Mouse (Mus musculus) neural tube, embryonic 14.5 days (tissue): ENCODE data around the gene Me1. TPM values are rescaled to one million over a fixed set of nuclear protein-coding genes. Genes with fewer than 3 reads are reported as not detected.
A peak's percentile ranks its signal among the peaks of the same experiment; 100 is the strongest.

Source experiments
- ATAC-seq: fragments of 200-750 bp; cut with Nextera tagmentation; 2 replicates; pipeline ENCODE4 v1.8.0; 2017; ENCODE audit warnings: low read depth, mild to moderate bottlenecking, moderate TSS enrichment, moderate library complexity
- H3K27ac ChIP-seq: fragments of 300-500 bp; sonication (generic); 2 replicates; pipeline ENCODE4 v1.5.1; 2014; ENCODE audit warnings: low read depth, mild to moderate bottlenecking, control low read depth, low read length, moderate library complexity, mixed read lengths
- H3K27me3 ChIP-seq: fragments of 300-500 bp; sonication (generic); 2 replicates; pipeline ENCODE4 v1.6.1; 2014; ENCODE audit warnings: low read length; ENCODE audit not compliant: control insufficient read depth, insufficient read depth
- H3K36me3 ChIP-seq: fragments of 300-500 bp; sonication (generic); 2 replicates; pipeline ENCODE4 v1.6.1; 2014; ENCODE audit warnings: low read length, mixed read lengths; ENCODE audit not compliant: control insufficient read depth, insufficient read depth
- H3K4me1 ChIP-seq: fragments of 300-500 bp; sonication (generic); 2 replicates; pipeline ENCODE4 v1.6.1; 2014; ENCODE audit warnings: low read length; ENCODE audit not compliant: control insufficient read depth, insufficient read depth
- H3K4me2 ChIP-seq: fragments of 300-500 bp; sonication (generic); 2 replicates; pipeline ENCODE4 v1.6.1; 2014; ENCODE audit warnings: mild to moderate bottlenecking, low read depth, low read length, control low read depth
- H3K4me3 ChIP-seq: fragments of 300-500 bp; sonication (generic); 2 replicates; pipeline ENCODE4 v1.5.1; 2014; ENCODE audit warnings: low read depth, low read length, control low read depth, mixed read lengths
- H3K9ac ChIP-seq: fragments of 300-500 bp; sonication (generic); replicated peaks from 2 replicates; pipeline ENCODE4 v1.6.1; 2014; ENCODE audit warnings: low read depth, mild to moderate bottlenecking, control low read depth, low read length, mixed read lengths
- H3K9me3 ChIP-seq: fragments of 300-500 bp; sonication (generic); 2 replicates; pipeline ENCODE4 v1.6.1; 2016; ENCODE audit warnings: low read length; ENCODE audit not compliant: control insufficient read depth
- WGBS: fragments of 180-500 bp; shearing (Covaris S2); extraction: QIAGEN DNeasy Blood & Tissue Kit; methylation state at CpG from one replicate; pipeline ENCODE4 v1.1.7; 2014; 5-methylcytosine and 5-hydroxymethylcytosine counted together
- polyA plus RNA-seq: library from polyadenylated mRNA; unstranded; fragments of >200 nt; fragmentation: Nextera tagmentation; extraction: Ambion mirVana; gene quantifications from 2 replicates; pipeline ENCODE4 v1.2.1, GENCODE M21; 2014

Me1 gene
- polyA plus RNA-seq, 1 experiment from 2014 or later = 49.0 TPM

DNA sequence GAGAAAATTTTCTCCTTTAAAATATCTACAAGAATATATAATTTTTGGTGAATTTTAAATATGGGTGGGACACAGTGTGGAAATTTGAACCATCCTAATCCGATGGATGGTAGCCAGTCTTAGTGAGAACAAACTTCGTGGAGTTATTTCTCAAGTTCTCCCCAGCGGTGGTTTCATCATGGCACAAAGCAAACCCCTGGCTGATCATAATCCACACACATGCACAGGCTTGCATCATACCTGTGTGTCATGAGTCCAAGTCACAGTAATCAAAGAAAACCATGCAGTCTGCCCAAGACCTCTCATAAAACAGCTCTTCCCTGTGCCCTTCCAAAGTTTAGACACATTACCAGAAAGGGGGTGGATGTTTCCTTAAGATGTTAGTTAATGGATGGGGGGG lies 34.1 kb upstream of the Me1 start:
- no peak overlapping the region for H3K4me2 ChIP-seq
- H3K9ac ChIP-seq = no peak overlapping the region
- H3K4me3 ChIP-seq = no peak overlapping the region
- no peaks in the 10 kb centered on the region for H3K4me1 ChIP-seq
- 93% methylated on average over 3 of the region's 3 CpGs for WGBS
- H3K27ac ChIP-seq = no peak overlapping the region
- no peaks in the 10 kb centered on the region for H3K9me3 ChIP-seq
- H3K36me3 ChIP-seq = no peaks in the 10 kb centered on the region
- no peak for ATAC-seq
- H3K27me3 ChIP-seq = no peaks in the 10 kb centered on the region

DNA sequence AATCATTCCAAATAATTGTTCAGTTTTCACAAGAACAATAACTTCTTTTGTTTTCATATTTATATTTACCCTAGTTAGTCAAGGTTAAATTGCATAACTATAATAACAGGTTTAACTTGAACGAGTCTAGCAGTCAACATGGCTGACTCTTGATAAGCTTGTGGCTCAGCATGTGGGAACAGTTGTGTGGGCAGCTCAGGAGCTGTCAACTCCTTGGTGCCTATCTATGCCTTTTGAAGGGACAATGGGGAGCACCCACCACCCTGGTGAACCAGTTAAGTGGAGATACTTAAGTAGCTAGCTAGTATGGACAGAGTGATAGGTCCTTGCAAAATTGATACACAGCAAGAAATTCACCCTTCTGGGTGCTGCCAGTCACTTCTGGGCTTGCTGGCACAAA lies 33.3 kb upstream of the Me1 start:
- no peaks in the 10 kb centered on the region for H3K4me1 ChIP-seq
- H3K27ac ChIP-seq = no peak overlapping the region
- H3K27me3 ChIP-seq = no peaks in the 10 kb centered on the region
- H3K9ac ChIP-seq = no peak overlapping the region
- 87% methylated on average over 1 of the region's 1 CpGs for WGBS
- H3K4me2 ChIP-seq = no peak overlapping the region
- no peak overlapping the region for H3K4me3 ChIP-seq
- ATAC-seq = no peak
- no peaks in the 10 kb centered on the region for H3K9me3 ChIP-seq
- no peaks in the 10 kb centered on the region for H3K36me3 ChIP-seq

DNA sequence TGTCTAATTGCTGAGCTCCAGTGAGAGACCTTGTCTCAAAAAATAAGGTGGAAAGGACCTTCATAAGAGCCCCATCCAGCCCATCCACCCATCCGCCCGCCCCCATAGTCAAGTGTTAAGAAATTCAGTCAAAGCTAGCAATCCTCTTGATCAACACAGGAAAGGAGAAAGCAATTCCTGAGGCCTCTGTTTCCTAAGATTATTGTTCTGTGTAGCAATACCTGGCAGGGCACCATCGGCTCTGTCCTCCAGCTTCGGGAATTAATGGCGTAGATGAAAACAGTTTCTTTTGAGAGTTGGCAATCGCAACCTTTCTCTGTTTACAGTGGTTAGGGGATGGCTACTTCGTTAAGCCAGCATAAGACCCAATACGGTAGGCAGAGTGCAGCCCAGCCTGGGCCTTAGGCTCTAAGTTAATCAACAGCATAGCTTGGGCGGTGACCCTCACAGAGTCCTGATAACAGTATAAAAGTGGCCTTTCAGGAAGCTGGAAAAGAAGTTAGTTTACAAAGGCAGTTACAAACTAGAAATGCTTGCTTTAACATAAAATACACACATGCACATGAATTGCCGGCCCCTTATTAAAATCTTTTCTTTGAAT lies 32.6 kb upstream of the Me1 start:
- no peak for ATAC-seq
- H3K4me1 ChIP-seq = no peaks in the 10 kb centered on the region
- H3K9me3 ChIP-seq = no peaks in the 10 kb centered on the region
- no peak overlapping the region for H3K4me2 ChIP-seq
- 85% methylated on average over 10 of the region's 10 CpGs for WGBS
- H3K27ac ChIP-seq = no peak overlapping the region
- no peaks in the 10 kb centered on the region for H3K36me3 ChIP-seq
- H3K9ac ChIP-seq = no peak overlapping the region
- H3K27me3 ChIP-seq = no peaks in the 10 kb centered on the region
- no peak overlapping the region for H3K4me3 ChIP-seq

DNA sequence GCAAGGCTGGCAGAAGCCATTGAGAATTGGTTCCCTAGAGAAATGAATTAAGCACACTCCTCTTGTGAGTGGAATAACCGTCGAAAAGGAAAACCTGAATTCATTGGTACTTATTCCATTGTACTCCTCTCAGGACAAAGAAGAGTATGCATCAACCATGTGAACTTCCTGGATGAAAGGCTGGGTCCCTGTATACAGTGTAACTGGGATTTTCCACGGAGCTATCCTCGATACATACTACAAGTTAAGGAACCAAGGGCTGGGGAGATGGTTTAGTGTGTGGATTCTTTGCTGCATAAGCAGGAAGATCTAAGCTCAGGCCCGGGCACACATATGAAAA lies 30.6 kb upstream of the Me1 start:
- no peak overlapping the region for H3K4me3 ChIP-seq
- 67% methylated on average over 5 of the region's 5 CpGs for WGBS
- no peak overlapping the region for H3K9ac ChIP-seq
- ATAC-seq = peak; percentile 35; the same call in 1 of the 2 replicates
- peak overlapping the region; percentile 61 for H3K27ac ChIP-seq
- H3K36me3 ChIP-seq = no peaks in the 10 kb centered on the region
- no peak overlapping the region for H3K4me2 ChIP-seq
- H3K9me3 ChIP-seq = no peaks in the 10 kb centered on the region
- H3K4me1 ChIP-seq = no peaks in the 10 kb centered on the region
- H3K27me3 ChIP-seq = no peaks in the 10 kb centered on the region

DNA sequence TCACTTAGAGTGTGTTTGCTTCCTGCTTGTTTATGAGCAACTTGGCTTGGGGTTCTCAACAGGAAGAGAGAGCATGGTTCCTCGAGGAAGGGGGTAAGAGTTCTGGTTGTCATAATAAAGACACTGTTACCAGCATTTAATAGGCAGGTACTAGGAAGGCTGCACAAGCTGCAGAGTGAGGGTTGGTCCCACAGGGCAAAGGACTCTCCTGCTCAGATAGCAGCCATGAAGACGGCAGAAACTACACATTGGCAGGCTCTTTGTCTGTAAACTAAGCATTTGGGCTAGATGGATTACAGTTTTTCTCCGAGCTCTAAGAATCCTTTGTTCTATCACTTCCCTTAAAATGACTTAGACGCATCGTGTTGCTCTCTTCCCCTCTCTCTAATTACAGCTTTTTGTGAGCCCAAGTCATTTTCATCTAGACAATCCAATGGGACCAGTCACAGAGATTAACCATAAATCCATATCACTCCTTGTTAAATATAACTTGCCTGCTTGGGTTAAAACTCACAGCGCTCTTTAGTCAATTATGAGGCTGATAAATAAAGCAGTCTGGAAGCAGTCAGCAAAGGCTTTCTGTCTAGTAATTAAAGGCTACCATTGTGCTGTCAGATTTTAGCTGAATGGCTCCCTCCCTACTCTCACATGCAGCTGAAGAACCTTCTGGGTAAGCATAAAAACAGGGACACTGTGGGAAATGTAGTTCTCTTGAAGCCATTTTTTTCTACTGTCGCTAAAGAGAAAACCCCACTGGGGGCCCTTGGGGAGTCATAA lies 30.0 kb upstream of the Me1 start:
- H3K9me3 ChIP-seq = no peaks in the 10 kb centered on the region
- no peaks in the 10 kb centered on the region for H3K36me3 ChIP-seq
- peak overlapping the region; percentile 61 for H3K27ac ChIP-seq
- no peaks in the 10 kb centered on the region for H3K27me3 ChIP-seq
- no peak overlapping the region for H3K9ac ChIP-seq
- peak; percentile 75 for ATAC-seq
- no peak overlapping the region for H3K4me3 ChIP-seq
- 31% methylated on average over 7 of the region's 7 CpGs for WGBS
- no peak overlapping the region for H3K4me2 ChIP-seq
- no peaks in the 10 kb centered on the region for H3K4me1 ChIP-seq

DNA sequence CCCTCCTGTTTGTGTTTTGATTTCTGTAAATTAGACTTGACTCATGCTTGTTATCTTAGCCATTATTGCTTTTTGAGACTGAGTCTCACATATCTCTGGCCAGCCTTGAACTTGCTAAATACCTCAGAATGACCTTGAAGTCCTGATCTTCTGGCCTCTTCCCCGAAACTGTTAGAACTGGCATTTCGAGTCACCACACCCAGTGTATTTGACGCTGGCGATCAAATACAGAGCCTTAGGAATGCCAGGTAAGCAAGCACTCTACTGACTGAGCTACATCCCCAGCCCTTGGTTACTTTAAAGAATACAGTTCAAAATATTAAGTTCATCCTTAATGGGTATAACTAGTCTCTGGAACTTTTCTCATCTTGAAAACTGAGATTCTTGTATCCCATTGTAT lies 29.3 kb upstream of the Me1 start:
- Histone ChIP-seq H3K4me2 (no peak overlapping the region), H3K36me3 (no peaks in the 10 kb centered on the region), H3K4me1 (no peaks in the 10 kb centered on the region), H3K4me3 (no peak overlapping the region), H3K9me3 (no peaks in the 10 kb centered on the region), H3K27me3 (no peaks in the 10 kb centered on the region), H3K9ac (no peak overlapping the region), H3K27ac (no peak overlapping the region; the same call in 1 of the 2 replicates)
- no peak for ATAC-seq
- 95% methylated on average over 4 of the region's 4 CpGs for WGBS

DNA sequence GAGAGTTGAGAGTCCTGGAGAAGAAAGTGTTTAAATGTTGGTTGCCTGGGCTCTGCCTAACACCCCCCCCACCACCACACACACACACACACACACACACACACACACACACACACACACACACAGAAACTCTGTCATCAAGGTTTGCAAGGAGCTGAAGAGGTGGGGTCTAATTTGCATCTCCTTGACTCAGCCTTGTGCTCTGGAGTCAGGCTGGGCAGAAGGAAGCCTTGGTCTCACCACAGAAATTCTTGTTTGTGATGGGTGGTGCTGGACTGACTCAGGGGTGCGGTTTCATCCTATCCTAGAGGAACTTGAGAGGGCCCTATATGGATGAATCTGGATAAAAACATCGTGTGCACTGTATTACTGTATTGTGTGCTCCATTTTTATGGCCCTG lies 25.0 kb upstream of the Me1 start:
- ATAC-seq = no peak

DNA sequence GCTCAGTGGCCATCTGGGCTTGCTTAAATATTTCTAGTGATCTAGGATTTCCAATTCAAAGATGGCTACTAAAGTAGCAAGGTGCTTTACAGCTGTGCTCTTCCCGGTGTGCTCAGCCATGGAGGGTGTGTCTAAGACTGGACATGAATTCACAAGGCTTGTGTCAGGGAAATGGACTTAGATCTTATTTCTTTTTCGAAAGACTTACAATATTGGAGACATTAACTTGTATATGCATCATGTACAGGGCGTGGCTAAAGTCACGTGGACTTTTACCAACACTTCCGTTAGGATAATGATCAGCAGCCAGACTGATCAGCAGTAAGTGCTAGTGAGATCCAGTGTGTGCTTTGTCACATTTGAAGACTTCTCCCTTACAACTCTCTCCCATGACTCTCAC lies 24.5 kb upstream of the Me1 start:
- Histone ChIP-seq H3K36me3 (no peaks in the 10 kb centered on the region), H3K4me3 (no peak overlapping the region), H3K27me3 (no peaks in the 10 kb centered on the region), H3K9me3 (no peaks in the 10 kb centered on the region), H3K27ac (no peak overlapping the region), H3K4me1 (no peaks in the 10 kb centered on the region), H3K4me2 (no peak overlapping the region), H3K9ac (no peak overlapping the region)
- 92% methylated on average over 5 of the region's 5 CpGs for WGBS
- ATAC-seq = no peak

More for the DNA sequence above, 25.0 kb upstream of the Me1 start:
- WGBS = 79% methylated on average over 2 of the region's 2 CpGs
- Histone ChIP-seq H3K4me1 (no peaks in the 10 kb centered on the region), H3K9me3 (no peaks in the 10 kb centered on the region), H3K9ac (no peak overlapping the region), H3K4me2 (no peak overlapping the region), H3K36me3 (no peaks in the 10 kb centered on the region), H3K4me3 (no peak overlapping the region), H3K27me3 (no peaks in the 10 kb centered on the region), H3K27ac (no peak overlapping the region)

DNA sequence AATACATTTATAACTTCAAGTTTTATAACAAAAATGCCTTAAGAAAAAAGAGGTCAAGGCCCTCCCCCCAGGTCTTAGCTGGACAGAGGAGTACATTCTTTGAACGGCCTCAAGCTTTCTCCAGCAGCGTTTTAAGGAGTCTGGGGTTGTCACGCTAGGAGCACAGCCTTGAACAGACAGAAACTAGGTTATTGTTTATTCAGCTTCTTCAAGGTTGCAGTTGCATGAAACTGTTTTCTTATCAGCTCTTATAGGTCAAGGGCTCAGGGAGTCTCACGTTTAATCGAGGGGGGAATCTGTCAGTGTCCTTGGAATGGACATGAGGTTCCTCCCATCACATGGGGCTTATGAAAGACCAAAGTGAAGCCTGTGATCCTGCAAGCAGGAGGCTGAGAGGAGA lies 21.4 kb upstream of the Me1 start:
- Histone ChIP-seq H3K27me3 (no peaks in the 10 kb centered on the region), H3K4me3 (no peak overlapping the region), H3K9me3 (no peaks in the 10 kb centered on the region), H3K4me1 (no peaks in the 10 kb centered on the region), H3K27ac (no peak overlapping the region), H3K9ac (no peak overlapping the region), H3K4me2 (no peak overlapping the region), H3K36me3 (no peaks in the 10 kb centered on the region)
- no peak for ATAC-seq
- 78% methylated on average over 5 of the region's 5 CpGs for WGBS
